Mouse (Mus musculus): ENCODE results near the gene Map6. TPM values are rescaled to one million over a fixed set of nuclear protein-coding genes. Genes with fewer than 3 reads are reported as not detected.

Map6 gene
- polyA plus RNA-seq, 1 experiment, result not detected

- Histone ChIP-seq H3K9me3 (ENCODE audit: control insufficient read depth, low read length) (peaks cover 3% of the 10 kb centered on the region; the same call in 1 of the 2 replicates), H3K4me1 (ENCODE audit: control insufficient read depth) (peaks cover 2% of the 10 kb centered on the region), H3K36me3 (ENCODE audit: control insufficient read depth) (no peaks in the 10 kb centered on the region), H3K4me3 (replicated peaks) (no peak overlapping the region), H3K27me3 (ENCODE audit: control insufficient read depth) (peaks cover 27% of the 10 kb centered on the region)
- no peak for TF ChIP-seq TAL1 (IDR thresholded peaks at IDR 0.05; ENCODE audit: low read length)
- no peak for TF ChIP-seq GATA1 (IDR thresholded peaks at IDR 0.05; ENCODE audit: low read length)
These were observed 108.2 kb downstream of the Map6 start for GRCm38 (mm10) chr7:99375455-99375854.

- H3K4me3 ChIP-seq (replicated peaks), result no peak overlapping the region
- H3K27me3 ChIP-seq (ENCODE audit: control insufficient read depth), result peaks cover 53% of the 10 kb centered on the region
- H3K36me3 ChIP-seq (ENCODE audit: control insufficient read depth), result no peaks in the 10 kb centered on the region
- H3K4me1 ChIP-seq (ENCODE audit: control insufficient read depth), result peaks cover 23% of the 10 kb centered on the region
- peaks cover 3% of the 10 kb centered on the region; the same call in 1 of the 2 replicates for H3K9me3 ChIP-seq (ENCODE audit: control insufficient read depth, low read length)
- no peak for TF ChIP-seq TAL1 (IDR thresholded peaks at IDR 0.05; ENCODE audit: low read length)
- TF ChIP-seq GATA1 (IDR thresholded peaks at IDR 0.05; ENCODE audit: low read length), result no peak
These were observed 111.6 kb downstream of the Map6 start for GRCm38 (mm10) chr7:99378870-99379269.

- peaks cover 59% of the 10 kb centered on the region for H3K27me3 ChIP-seq (ENCODE audit: control insufficient read depth)
- no peak for TF ChIP-seq TAL1 (IDR thresholded peaks at IDR 0.05; ENCODE audit: low read length)
- TF ChIP-seq GATA1 (IDR thresholded peaks at IDR 0.05; ENCODE audit: low read length), result no peak
- H3K4me1 ChIP-seq (ENCODE audit: control insufficient read depth), result peaks cover 23% of the 10 kb centered on the region
- peak overlapping the region; percentile 63 for H3K4me3 ChIP-seq (replicated peaks)
- H3K36me3 ChIP-seq (ENCODE audit: control insufficient read depth), result no peaks in the 10 kb centered on the region
- peaks cover 3% of the 10 kb centered on the region; the same call in 1 of the 2 replicates for H3K9me3 ChIP-seq (ENCODE audit: control insufficient read depth, low read length)
These were observed 113.4 kb downstream of the Map6 start for GRCm38 (mm10) chr7:99380491-99381213.

- H3K9me3 ChIP-seq (ENCODE audit: control insufficient read depth, low read length), result peaks cover 1% of the 10 kb centered on the region; the same call in 1 of the 2 replicates
- peaks cover 23% of the 10 kb centered on the region for H3K4me1 ChIP-seq (ENCODE audit: control insufficient read depth)
- H3K4me3 ChIP-seq (replicated peaks), result peak within 1 kb of the TSS; percentile 63
- H3K27me3 ChIP-seq (ENCODE audit: control insufficient read depth), result peaks cover 58% of the 10 kb centered on the region
- H3K36me3 ChIP-seq (ENCODE audit: control insufficient read depth), result no peaks in the 10 kb centered on the region
- no peak for TF ChIP-seq GATA1 (IDR thresholded peaks at IDR 0.05; ENCODE audit: low read length)
- TF ChIP-seq TAL1 (IDR thresholded peaks at IDR 0.05; ENCODE audit: low read length), result no peak
These were observed 114.2 kb downstream of the Map6 start, which contains the start of gene Gdpd5 for GRCm38 (mm10) chr7:99381214-99382087. TSS of gene Gdpd5 (plus strand) at chr7:99381414.

GRCm38 (mm10) chr7:99382088-99383000 lies 115.1 kb downstream of the Map6 start:
- H3K4me3 ChIP-seq (replicated peaks), result peak overlapping the region; percentile 63
- no peaks in the 10 kb centered on the region for H3K36me3 ChIP-seq (ENCODE audit: control insufficient read depth)
- H3K27me3 ChIP-seq (ENCODE audit: control insufficient read depth), result peaks cover 57% of the 10 kb centered on the region
- peaks cover 23% of the 10 kb centered on the region for H3K4me1 ChIP-seq (ENCODE audit: control insufficient read depth)
- no peaks in the 10 kb centered on the region for H3K9me3 ChIP-seq (ENCODE audit: control insufficient read depth, low read length)
- no peak for TF ChIP-seq GATA1 (IDR thresholded peaks at IDR 0.05; ENCODE audit: low read length)
- TF ChIP-seq TAL1 (IDR thresholded peaks at IDR 0.05; ENCODE audit: low read length), result no peak

- peaks cover 57% of the 10 kb centered on the region for H3K27me3 ChIP-seq (ENCODE audit: control insufficient read depth)
These were observed 116.0 kb downstream of the Map6 start for GRCm38 (mm10) chr7:99383246-99383645.

GRCm38 (mm10) chr7:99384101-99384611 lies 116.9 kb downstream of the Map6 start:
- H3K27me3 ChIP-seq (ENCODE audit: control insufficient read depth), result peaks cover 52% of the 10 kb centered on the region

More at GRCm38 (mm10) chr7:99383246-99383645, 116.0 kb downstream of the Map6 start:
- TF ChIP-seq GATA1 (IDR thresholded peaks at IDR 0.05; ENCODE audit: low read length) (no peak), TAL1 (IDR thresholded peaks at IDR 0.05; ENCODE audit: low read length) (no peak)
- peaks cover 23% of the 10 kb centered on the region for H3K4me1 ChIP-seq (ENCODE audit: control insufficient read depth)
- H3K36me3 ChIP-seq (ENCODE audit: control insufficient read depth), result no peaks in the 10 kb centered on the region
- no peaks in the 10 kb centered on the region for H3K9me3 ChIP-seq (ENCODE audit: control insufficient read depth, low read length)
- no peak overlapping the region for H3K4me3 ChIP-seq (replicated peaks)

GRCm38 (mm10) chr7:99386030-99386429 lies 118.8 kb downstream of the Map6 start:
- Histone ChIP-seq H3K4me3 (replicated peaks) (no peak overlapping the region), H3K36me3 (ENCODE audit: control insufficient read depth) (no peaks in the 10 kb centered on the region), H3K9me3 (ENCODE audit: control insufficient read depth, low read length) (no peaks in the 10 kb centered on the region), H3K4me1 (ENCODE audit: control insufficient read depth) (peaks cover 15% of the 10 kb centered on the region), H3K27me3 (ENCODE audit: control insufficient read depth) (peaks cover 34% of the 10 kb centered on the region)
- TF ChIP-seq TAL1 (IDR thresholded peaks at IDR 0.05; ENCODE audit: low read length) (no peak), GATA1 (IDR thresholded peaks at IDR 0.05; ENCODE audit: low read length) (no peak)

More at GRCm38 (mm10) chr7:99384101-99384611, 116.9 kb downstream of the Map6 start:
- no peak overlapping the region for H3K4me3 ChIP-seq (replicated peaks)
- H3K9me3 ChIP-seq (ENCODE audit: control insufficient read depth, low read length), result no peaks in the 10 kb centered on the region
- H3K36me3 ChIP-seq (ENCODE audit: control insufficient read depth), result no peaks in the 10 kb centered on the region
- TF ChIP-seq GATA1 (IDR thresholded peaks at IDR 0.05; ENCODE audit: low read length) (no peak), TAL1 (IDR thresholded peaks at IDR 0.05; ENCODE audit: low read length) (no peak)
- H3K4me1 ChIP-seq (ENCODE audit: control insufficient read depth), result peaks cover 23% of the 10 kb centered on the region

Other genes starting within 250 kb of the Map6 start
- gene Uvrag, start 126.3 kb upstream of the Map6 start, polyA plus RNA-seq (2012), result 0.36 and 0.43 TPM in 2 replicates
- gene Dgat2, start 84.7 kb upstream of the Map6 start, polyA plus RNA-seq (2012), result 0.08 and 0.21 TPM in 2 replicates
- not detected in 2 replicates for gene Mogat2, start 28.8 kb upstream of the Map6 start, polyA plus RNA-seq (2012)
- gene Serpinh1, start 85.8 kb downstream of the Map6 start, polyA plus RNA-seq (2012), result 0.15 and 0.21 TPM in 2 replicates
- 0.03 and 0.09 TPM in 2 replicates for gene Gdpd5, start 114.0 kb downstream of the Map6 start, polyA plus RNA-seq (2012)
- gene Klhl35, start 198.6 kb downstream of the Map6 start, polyA plus RNA-seq (2012), result not detected in 2 replicates
- 40.9 and 83.1 TPM in 2 replicates for gene Rps3, start 216.3 kb downstream of the Map6 start, polyA plus RNA-seq (2012)

Data from erythroblast, embryonic 14.5 days (primary cell).